Mouse (Mus musculus) MEL (cell line): ENCODE data around the gene Ist1. TPM values are rescaled to one million over a fixed set of nuclear protein-coding genes. Genes with fewer than 3 reads are reported as not detected.

Source experiments
- DNase-seq: peaks from one replicate; pipeline ENCODE4 v3.0.0; 2011; ENCODE audit warnings: low read depth, low spot score
- H3K27ac ChIP-seq: 2 replicates; pipeline ENCODE4 v1.5.1; 2012; ENCODE audit warnings: low read depth, mild to moderate bottlenecking, control low read depth, low read length, moderate library complexity; ENCODE audit not compliant: control insufficient read depth
- H3K27me3 ChIP-seq, 2 experiments: fragments of 150-350 bp in 1 of 2; sonication (generic) in 1 of 2; 2 replicates each; pipeline ENCODE4 v1.6.1; 2012; ENCODE audit warnings: low read length in 2 of 2, mild to moderate bottlenecking in 2 of 2, improper control_type of control experiment in 1 of 2, moderate library complexity in 1 of 2; ENCODE audit not compliant: insufficient read depth in 2 of 2, control insufficient read depth in 1 of 2
- H3K36me3 ChIP-seq, 2 experiments: 2 replicates each; pipeline ENCODE4 v1.6.1; 2012 to 2014; ENCODE audit warnings: low read length in 2 of 2, improper control_type of control experiment in 1 of 2, inconsistent platforms in 1 of 2, mild to moderate bottlenecking in 1 of 2; ENCODE audit not compliant: insufficient read depth in 2 of 2, control insufficient read depth in 1 of 2
- H3K4me1 ChIP-seq, 2 experiments: fragments of 150-350 bp in 1 of 2; sonication (generic) in 1 of 2; 2 replicates each; pipeline ENCODE4 v1.6.1; 2012; ENCODE audit warnings: low read length in 2 of 2, improper control_type of control experiment in 1 of 2, mild to moderate bottlenecking in 1 of 2; ENCODE audit not compliant: insufficient read depth in 2 of 2, control insufficient read depth in 1 of 2
- H3K4me3 ChIP-seq, 2 experiments: fragments of 150-350 bp in 1 of 2; sonication (generic) in 1 of 2; 2 replicates each; pipeline ENCODE4 v1.5.1; 2012; ENCODE audit warnings: low read depth in 2 of 2, low read length in 2 of 2, mild to moderate bottlenecking in 2 of 2, moderate library complexity in 2 of 2, control low read depth in 1 of 2, improper control_type of control experiment in 1 of 2; ENCODE audit not compliant: control insufficient read depth in 1 of 2, insufficient read depth in 1 of 2
- H3K79me2 ChIP-seq: 2 replicates; pipeline ENCODE4 v1.6.1; 2012; ENCODE audit warnings: mild to moderate bottlenecking, low read length, moderate library complexity; ENCODE audit not compliant: control insufficient read depth, poor library complexity, insufficient read depth
- H3K9ac ChIP-seq: 2 replicates; pipeline ENCODE4 v1.6.1; 2012; ENCODE audit warnings: low read depth, mild to moderate bottlenecking, control low read depth, low read length, moderate library complexity; ENCODE audit not compliant: control insufficient read depth, poor library complexity, severe bottlenecking
- H3K9me3 ChIP-seq: fragments of 150-350 bp; sonication (generic); replicated peaks from 2 replicates; pipeline ENCODE4 v1.6.1; 2012; ENCODE audit warnings: mild to moderate bottlenecking, low read length, improper control_type of control experiment, moderate library complexity; ENCODE audit not compliant: insufficient read depth
- CTCF ChIP-seq, 3 experiments: IDR thresholded peaks in 2 of 3; conservative IDR thresholded peaks in 1 of 3; 2 replicates each; pipeline ENCODE4 v1.5.1; 2011 to 2012; ENCODE audit warnings: low read length in 3 of 3, low read depth in 2 of 3, mild to moderate bottlenecking in 2 of 3, improper control_type of control experiment in 1 of 3, inconsistent platforms in 1 of 3, mixed read lengths in 1 of 3, moderate library complexity in 1 of 3; ENCODE audit not compliant: control insufficient read depth in 1 of 3, insufficient read depth in 1 of 3, poor library complexity in 1 of 3, severe bottlenecking in 1 of 3
- ELF1 ChIP-seq: IDR thresholded peaks from 2 replicates; pipeline ENCODE4 v1.6.1; 2014; ENCODE audit warnings: low read depth, mild to moderate bottlenecking, inconsistent platforms, low read length, improper control_type of control experiment, moderate library complexity
- GABPA ChIP-seq: IDR thresholded peaks from 2 replicates; pipeline ENCODE4 v1.6.1; 2012; ENCODE audit warnings: low read depth, mild to moderate bottlenecking, inconsistent platforms, low read length, improper control_type of control experiment, moderate library complexity
- GATA1 ChIP-seq: IDR thresholded peaks from 2 replicates; pipeline ENCODE4 v1.6.1; 2011; ENCODE audit warnings: low read depth, low read length, improper control_type of control experiment
- HCFC1 ChIP-seq: IDR thresholded peaks from 2 replicates; pipeline ENCODE4 v1.6.1; 2012; ENCODE audit warnings: low read depth, mild to moderate bottlenecking, inconsistent platforms, low read length, improper control_type of control experiment, moderate library complexity
- JUND ChIP-seq: IDR thresholded peaks from 2 replicates; pipeline ENCODE4 v1.6.1; 2011; ENCODE audit warnings: low read depth, mild to moderate bottlenecking, improper control_type of control experiment, low read length
- KAT2A ChIP-seq: conservative IDR thresholded peaks from 2 replicates; pipeline ENCODE4 v1.6.1; 2012; ENCODE audit warnings: low read depth, low read length, improper control_type of control experiment, inconsistent platforms
- MAFK ChIP-seq: IDR thresholded peaks from 2 replicates; pipeline ENCODE4 v1.6.1; 2011; ENCODE audit warnings: low read depth, mild to moderate bottlenecking, low read length, improper control_type of control experiment, borderline replicate concordance
- MAX ChIP-seq: IDR thresholded peaks from 2 replicates; pipeline ENCODE4 v1.6.1; 2011; ENCODE audit warnings: low read length, improper control_type of control experiment
- MYB ChIP-seq: IDR thresholded peaks from 2 replicates; pipeline ENCODE4 v1.6.1; 2011; ENCODE audit warnings: mild to moderate bottlenecking, low read depth, low read length, improper control_type of control experiment
- NELFE ChIP-seq: IDR thresholded peaks from 2 replicates; pipeline ENCODE4 v1.6.1; 2011; ENCODE audit warnings: low read depth, low read length, improper control_type of control experiment
- POLR2A ChIP-seq, 2 experiments: IDR thresholded peaks; 2 replicates each; pipeline ENCODE4 v1.6.1; 2011 to 2012; ENCODE audit warnings: low read length in 2 of 2, mild to moderate bottlenecking in 2 of 2, control low read depth in 1 of 2, improper control_type of control experiment in 1 of 2, low read depth in 1 of 2, moderate library complexity in 1 of 2; ENCODE audit not compliant: control insufficient read depth in 1 of 2, insufficient read depth in 1 of 2, poor library complexity in 1 of 2
- RAD21 ChIP-seq: IDR thresholded peaks from 2 replicates; pipeline ENCODE4 v1.6.1; 2011; ENCODE audit warnings: mild to moderate bottlenecking, low read depth, low read length, improper control_type of control experiment
- SIN3A ChIP-seq: IDR thresholded peaks from 2 replicates; pipeline ENCODE4 v1.6.1; 2012; ENCODE audit warnings: low read length, improper control_type of control experiment, inconsistent platforms
- SMC3 ChIP-seq: IDR thresholded peaks from 2 replicates; pipeline ENCODE4 v1.6.1; 2011; ENCODE audit warnings: low read depth, low read length, improper control_type of control experiment
- TBP ChIP-seq: IDR thresholded peaks from 2 replicates; pipeline ENCODE4 v1.8.0; 2011; ENCODE audit warnings: low read depth, low read length, improper control_type of control experiment
- TCF12 ChIP-seq: IDR thresholded peaks from 2 replicates; pipeline ENCODE4 v1.6.1; 2014; ENCODE audit warnings: low read depth, mild to moderate bottlenecking, inconsistent platforms, low read length, improper control_type of control experiment, moderate library complexity
- USF2 ChIP-seq, 2 experiments: IDR thresholded peaks; 2 replicates each; pipeline ENCODE4 v1.6.1; 2011 to 2012; ENCODE audit warnings: improper control_type of control experiment in 2 of 2, low read length in 2 of 2, borderline replicate concordance in 1 of 2, inconsistent platforms in 1 of 2, low read depth in 1 of 2, mild to moderate bottlenecking in 1 of 2; ENCODE audit not compliant: insufficient read depth in 1 of 2
- ZC3H11A ChIP-seq: IDR thresholded peaks from 2 replicates; pipeline ENCODE4 v1.6.1; 2012; ENCODE audit warnings: low read depth, mild to moderate bottlenecking, inconsistent platforms, low read length, improper control_type of control experiment
- ZKSCAN1 ChIP-seq: IDR thresholded peaks from 2 replicates; pipeline ENCODE4 v1.6.1; 2012; ENCODE audit warnings: low read depth, mild to moderate bottlenecking, inconsistent platforms, low read length, improper control_type of control experiment, moderate library complexity
- polyA plus RNA-seq, 2 experiments: library from polyadenylated mRNA; stranded (reverse) in 1 of 2; unstranded in 1 of 2; fragments of >175 nt in 1 of 2; fragments of >200 nt in 1 of 2; gene quantifications; 2 replicates each; pipeline versions ENCODE4 v1.2.1 to v1.2.4; 2012; ENCODE audit warnings: low replicate concordance in 2 of 2, low read depth in 1 of 2; ENCODE audit not compliant: insufficient read length in 2 of 2, insufficient read depth in 1 of 2, missing spikeins in 1 of 2
- total RNA-seq: library from RNA; depleted of rRNA; stranded (reverse); fragments of 300-350 nt; gene quantifications from 2 replicates; pipeline ENCODE4 v1.2.3, GENCODE M21; 2012

Gene Ist1
- total and polyA plus RNA-seq, 3 experiments: 33.1 to 126 (median 50.4) TPM

DNA sequence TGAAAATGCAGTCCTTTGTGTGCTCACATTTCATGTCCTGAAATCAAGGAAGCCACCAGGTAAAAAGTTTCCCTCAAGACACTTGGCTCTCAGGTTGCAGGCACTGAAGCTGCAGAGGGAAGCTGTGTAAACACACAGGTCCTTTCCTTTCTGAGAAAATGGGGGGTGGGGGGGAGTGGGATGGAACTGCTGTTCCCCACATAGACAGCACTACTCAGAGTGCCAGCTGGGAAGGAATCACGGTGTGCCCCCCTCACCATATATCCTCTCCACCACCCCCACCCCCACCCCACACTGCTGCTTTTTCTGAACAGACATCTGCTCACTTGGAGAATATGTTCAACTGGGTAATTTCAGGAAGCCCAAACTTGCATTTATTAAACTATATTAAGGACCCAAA, 19.5 kb upstream of the Ist1 start:
- H3K36me3 ChIP-seq: peaks cover 0 to 4% of the 10 kb centered on the region in 2 experiments; a peak in 2 of 4 replicates
- no peak overlapping the region for H3K9ac ChIP-seq
- DNase-seq: no peak
- H3K79me2 ChIP-seq: no peaks in the 10 kb centered on the region
- TF ChIP-seq TCF12 (no peak), GATA1 (no peak), POLR2A (IDR thresholded peaks at IDR 0.05; ENCODE audit: control insufficient read depth in 1 of 2, insufficient read depth in 1 of 2, low read depth in 1 of 2, low read length in 2 of 2, poor library complexity in 1 of 2) (no peak), MYB (no peak), NELFE (no peak), ELF1 (no peak), MAX (no peak), ZKSCAN1 (no peak), HCFC1 (no peak), SIN3A (no peak), KAT2A (no peak), MAFK (no peak), TBP (no peak), ZC3H11A (no peak), GABPA (no peak)
- no peaks in the 10 kb centered on the region for H3K9me3 ChIP-seq
- no peak overlapping the region for H3K4me3 ChIP-seq
- H3K27ac ChIP-seq: no peak overlapping the region
- peaks cover 0 to 4% of the 10 kb centered on the region in 2 experiments; a peak in 2 of 4 replicates for H3K4me1 ChIP-seq
- H3K27me3 ChIP-seq: no peaks in the 10 kb centered on the region

DNA sequence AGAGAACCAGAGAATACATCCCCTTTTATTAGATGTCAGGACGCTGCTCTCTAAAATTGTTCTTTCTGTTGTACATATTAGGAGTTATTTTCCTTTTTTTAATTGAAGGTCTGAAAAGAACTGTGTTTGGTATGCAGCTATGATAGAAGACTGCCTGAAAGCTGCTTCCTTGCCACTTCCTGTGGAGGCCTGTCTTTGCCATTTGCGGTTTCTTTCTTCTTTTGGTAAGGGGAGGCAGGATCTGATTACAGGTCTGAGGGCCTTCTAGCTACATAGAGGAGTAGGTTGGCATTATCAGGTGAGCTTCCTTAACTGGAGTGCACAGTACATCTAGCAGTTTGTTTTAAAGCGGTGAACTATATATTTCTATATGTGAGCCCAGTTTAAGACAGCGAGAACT, 14.9 kb upstream of the Ist1 start:
- H3K4me3 ChIP-seq: no peak overlapping the region
- H3K36me3 ChIP-seq: no peaks in the 10 kb centered on the region; a peak in 1 of 4 replicates
- no peak overlapping the region for H3K9ac ChIP-seq
- DNase-seq: no peak
- no peak for TF ChIP-seq JUND
- no peak overlapping the region for H3K27ac ChIP-seq
- H3K79me2 ChIP-seq: peaks cover 3% of the 10 kb centered on the region; the same call in 1 of the 2 replicates
- H3K4me1 ChIP-seq: peaks cover 0 to 12% of the 10 kb centered on the region in 2 experiments; a peak in 2 of 4 replicates
- H3K9me3 ChIP-seq: no peaks in the 10 kb centered on the region
- no peaks in the 10 kb centered on the region for H3K27me3 ChIP-seq

GRCm38 (mm10) chr8:109706874-109707237, 13.8 kb upstream of the Ist1 start:
- DNase-seq: peak; percentile 79
- Histone ChIP-seq H3K79me2 (peaks cover 3% of the 10 kb centered on the region; the same call in 1 of the 2 replicates), H3K9ac (no peak overlapping the region), H3K27me3 (no peaks in the 10 kb centered on the region), H3K4me3 (no peak overlapping the region), H3K27ac (no peak overlapping the region), H3K9me3 (no peaks in the 10 kb centered on the region), H3K36me3 (no peaks in the 10 kb centered on the region; a peak in 1 of 4 replicates), H3K4me1 (peaks cover 0 to 12% of the 10 kb centered on the region in 2 experiments; a peak in 2 of 4 replicates)
- TF ChIP-seq CTCF (IDR thresholded peaks at IDR 0.05 in 2 of 3, conservative IDR thresholded peaks at IDR 0.05 in 1 of 3; ENCODE audit: control insufficient read depth in 1 of 3, insufficient read depth in 1 of 3, low read depth in 2 of 3, low read length in 3 of 3, poor library complexity in 1 of 3, severe bottlenecking in 1 of 3) (peak; percentile 74 to 95 (median 74)), MAFK (no peak), SMC3 (peak; percentile 62), USF2 (IDR thresholded peaks at IDR 0.05; ENCODE audit: borderline replicate concordance in 1 of 2, insufficient read depth in 1 of 2, low read depth in 1 of 2, low read length in 2 of 2) (no peak), RAD21 (peak; percentile 50)
